Mouse (Mus musculus): ENCODE measurements at regions not wholly inside any gene's neighbourhood (a gene's known extent, or its start where the extent isn't known, plus 50 kb on each side); places are given as distances from the start of the nearest gene placed in this dataset.
"Not testable (repeated sequence)": the region's sequence is repeated elsewhere in the genome, so short reads cannot be mapped to it uniquely, and the experiment has no call there.

GRCm38 (mm10) chrX:166809165-166809564, 223.6 kb upstream of the Egfl6 start:
- peak; percentile 19 to 28 for DNase-seq (ENCODE audit: low spot score in 2 of 2)

DNA sequence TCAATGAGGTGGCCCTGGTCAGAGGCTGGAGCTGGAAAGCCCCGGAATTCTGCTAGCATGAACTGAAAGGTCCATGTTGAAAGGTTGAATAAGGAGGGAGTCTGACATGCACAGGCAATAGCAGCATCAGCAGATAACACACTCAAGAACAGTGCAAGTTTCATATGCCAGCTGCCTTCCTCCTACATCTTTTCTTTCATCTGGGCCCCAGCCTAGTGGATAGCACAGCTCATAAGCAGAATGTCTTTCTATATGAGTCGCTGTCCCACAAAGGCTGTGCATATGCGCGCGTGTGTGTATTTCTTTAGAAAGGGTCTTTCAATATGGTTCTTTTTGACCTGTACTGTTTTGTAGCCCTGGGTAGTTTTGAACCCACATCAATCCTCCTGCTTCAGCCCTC, 222.7 kb upstream of the Egfl6 start:
- DNase-seq (ENCODE audit: low spot score in 2 of 2): no peak

DNA sequence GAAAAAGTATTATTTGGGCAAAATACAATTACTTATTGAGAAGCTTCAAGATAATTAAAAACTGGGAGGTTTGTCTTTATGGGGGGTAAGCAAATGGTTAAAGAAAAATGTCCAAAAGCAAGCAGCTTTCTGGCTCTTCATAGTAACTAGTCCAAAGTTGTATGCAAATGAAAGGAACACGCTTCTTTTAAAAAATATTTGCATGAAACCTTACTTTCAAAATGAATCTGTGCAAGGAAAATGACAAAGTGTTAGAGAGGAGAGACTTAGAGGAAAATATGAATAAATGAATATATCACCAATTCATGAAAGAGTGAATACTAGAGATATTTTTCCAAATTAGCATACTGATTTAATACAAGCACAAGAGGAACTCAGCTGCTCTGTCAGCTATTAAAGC, 220.4 kb upstream of the Egfl6 start:
- no peak for DNase-seq (ENCODE audit: low spot score in 2 of 2)

DNA sequence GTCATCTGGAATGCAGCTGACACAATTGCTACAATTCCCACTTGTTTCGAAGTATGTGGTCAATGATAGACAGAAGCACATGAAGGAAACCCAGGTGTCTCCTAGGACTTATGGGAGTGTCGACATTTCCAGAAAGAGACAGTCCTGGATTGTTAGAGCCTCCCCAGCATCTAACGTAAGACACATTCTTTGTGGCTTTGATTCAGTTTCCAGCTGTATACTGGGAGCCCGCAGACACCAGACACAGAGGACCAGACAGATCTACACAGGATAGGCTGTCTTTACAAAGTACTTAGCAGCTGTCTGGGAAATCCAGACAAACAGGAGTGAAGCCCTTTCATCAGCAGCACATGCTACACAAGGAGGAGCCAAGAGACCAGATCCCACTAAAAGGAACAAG, 220.0 kb upstream of the Egfl6 start:
- no peak for DNase-seq (ENCODE audit: low spot score in 2 of 2)

GRCm38 (mm10) chrX:166803246-166803645, 217.7 kb upstream of the Egfl6 start:
- DNase-seq (ENCODE audit: low spot score in 2 of 2): peak; percentile 13 to 20

DNA sequence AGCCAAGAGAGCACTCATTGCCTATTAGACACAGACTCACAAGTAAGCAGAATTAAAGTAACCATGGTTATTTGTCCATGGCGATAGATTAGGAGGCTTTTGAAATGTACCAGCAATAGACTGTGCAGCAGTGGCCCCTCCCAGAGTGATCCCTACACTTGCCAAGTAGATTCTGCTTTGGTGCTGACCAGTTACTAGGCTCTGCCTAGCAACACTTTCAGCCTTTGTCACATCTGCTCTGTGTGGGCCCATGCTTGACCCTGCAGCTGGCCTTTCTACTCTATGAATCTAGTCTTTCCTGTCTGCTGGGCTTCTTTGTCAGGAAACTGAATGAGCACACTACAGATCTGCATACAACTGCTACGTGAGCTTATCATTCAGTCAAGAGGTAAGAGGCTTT, 215.5 kb upstream of the Egfl6 start:
- DNase-seq (ENCODE audit: low spot score in 2 of 2): no peak

- DNase-seq (ENCODE audit: low spot score in 2 of 2): no peak
These were observed 210.1 kb upstream of the Egfl6 start for GRCm38 (mm10) chrX:166795651-166796050.

GRCm38 (mm10) chrX:166789031-166789430, 203.5 kb upstream of the Egfl6 start:
- DNase-seq (ENCODE audit: low spot score in 2 of 2): peak; percentile 24 to 29

DNA sequence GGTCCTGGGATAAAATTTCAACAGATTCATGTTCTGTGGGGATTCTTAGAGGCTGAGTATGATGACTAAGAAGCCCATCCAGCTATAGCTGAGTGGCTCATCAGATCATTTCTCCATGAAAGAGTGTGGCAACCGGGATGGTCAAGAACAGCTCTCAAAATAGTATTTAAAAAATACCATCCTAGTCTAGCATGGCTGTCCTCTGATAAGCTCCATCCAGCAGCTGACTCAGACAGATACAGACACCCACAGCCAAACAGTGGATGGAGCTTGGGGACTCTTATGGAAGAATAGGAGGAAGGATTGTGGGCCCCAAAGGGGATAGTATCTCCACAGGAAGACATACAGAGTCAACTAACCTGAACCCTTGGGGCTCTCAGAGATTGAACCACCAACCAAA, 201.6 kb upstream of the Egfl6 start:
- DNase-seq (ENCODE audit: low spot score in 2 of 2): not testable (repeated sequence)

- DNase-seq (ENCODE audit: low spot score in 2 of 2): no peak
These were observed 200.1 kb upstream of the Egfl6 start for GRCm38 (mm10) chrX:166785615-166786014.

- no peak for DNase-seq (ENCODE audit: low spot score in 2 of 2)
These were observed 197.9 kb upstream of the Egfl6 start for GRCm38 (mm10) chrX:166783377-166783776.

DNA sequence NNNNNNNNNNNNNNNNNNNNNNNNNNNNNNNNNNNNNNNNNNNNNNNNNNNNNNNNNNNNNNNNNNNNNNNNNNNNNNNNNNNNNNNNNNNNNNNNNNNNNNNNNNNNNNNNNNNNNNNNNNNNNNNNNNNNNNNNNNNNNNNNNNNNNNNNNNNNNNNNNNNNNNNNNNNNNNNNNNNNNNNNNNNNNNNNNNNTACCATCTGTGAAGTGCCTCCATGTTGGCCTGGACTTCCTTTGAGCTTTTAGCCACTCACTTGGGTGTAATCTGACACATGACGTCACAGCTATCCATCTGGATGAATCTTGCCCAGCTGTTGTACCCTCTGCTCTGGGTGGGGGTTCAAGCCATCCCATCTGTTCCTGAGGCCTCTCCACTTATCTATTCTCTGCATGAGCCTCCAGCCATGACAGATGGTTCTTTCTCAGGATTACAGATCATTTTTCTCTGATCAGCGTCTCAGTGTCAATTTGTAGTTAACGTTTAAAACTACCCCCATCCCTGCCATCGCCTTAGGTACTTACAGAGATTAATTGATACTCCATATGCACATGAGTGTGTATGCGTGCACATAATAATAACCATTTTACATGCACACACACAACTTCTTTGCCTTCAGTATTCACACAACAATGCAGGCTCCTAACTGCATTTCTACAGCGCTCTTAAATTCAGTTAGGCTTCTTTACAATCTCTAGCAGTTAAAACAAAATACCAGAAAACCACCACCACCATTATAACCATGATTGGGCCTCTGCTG, 194.0 kb upstream of the Egfl6 start:
- DNase-seq (ENCODE audit: low spot score in 2 of 2): no peak

- no peak for DNase-seq (ENCODE audit: low spot score in 2 of 2)
These were observed 187.9 kb upstream of the Egfl6 start for GRCm38 (mm10) chrX:166773408-166773854.

GRCm38 (mm10) chrX:166766991-166767390, 181.5 kb upstream of the Egfl6 start:
- DNase-seq (ENCODE audit: low spot score in 2 of 2): peak; percentile 21 to 36

- no peak for DNase-seq (ENCODE audit: low spot score in 2 of 2)
These were observed 180.1 kb upstream of the Egfl6 start for GRCm38 (mm10) chrX:166765647-166766046.

- no peak for DNase-seq (ENCODE audit: low spot score in 2 of 2)
These were observed 176.6 kb upstream of the Egfl6 start for GRCm38 (mm10) chrX:166762098-166762497.

GRCm38 (mm10) chrX:166757152-166757551, 171.6 kb upstream of the Egfl6 start:
- no peak for DNase-seq (ENCODE audit: low spot score in 2 of 2)

- DNase-seq (ENCODE audit: low spot score in 2 of 2): no peak
These were observed 169.6 kb upstream of the Egfl6 start for GRCm38 (mm10) chrX:166754967-166755654.

GRCm38 (mm10) chrX:166749055-166749679, 163.6 kb upstream of the Egfl6 start:
- DNase-seq (ENCODE audit: low spot score in 2 of 2): no peak

DNA sequence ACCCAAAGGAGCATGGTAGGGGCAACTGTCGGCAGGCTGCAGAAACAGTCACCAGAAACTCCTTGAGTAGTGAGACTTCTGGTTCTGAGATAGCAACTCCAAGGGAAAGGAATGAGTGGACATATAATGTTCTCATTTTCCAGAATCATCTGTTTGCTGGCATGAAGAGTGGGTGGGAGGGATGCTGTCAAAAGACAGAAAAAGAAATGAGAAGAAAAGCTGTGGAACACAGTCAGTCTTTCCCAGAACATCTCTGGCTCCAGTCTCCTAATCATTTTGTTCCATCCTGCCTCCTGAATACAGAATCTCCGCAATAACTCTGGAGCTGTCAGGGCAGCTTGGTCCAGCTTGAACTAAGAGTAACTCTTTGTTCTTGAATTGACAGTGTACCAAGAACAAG, 145.8 kb upstream of the Egfl6 start:
- no peak for DNase-seq (ENCODE audit: low spot score in 2 of 2)

GRCm38 (mm10) chrX:166728622-166728928, 143.1 kb upstream of the Egfl6 start:
- DNase-seq (ENCODE audit: low spot score in 2 of 2): no peak

DNA sequence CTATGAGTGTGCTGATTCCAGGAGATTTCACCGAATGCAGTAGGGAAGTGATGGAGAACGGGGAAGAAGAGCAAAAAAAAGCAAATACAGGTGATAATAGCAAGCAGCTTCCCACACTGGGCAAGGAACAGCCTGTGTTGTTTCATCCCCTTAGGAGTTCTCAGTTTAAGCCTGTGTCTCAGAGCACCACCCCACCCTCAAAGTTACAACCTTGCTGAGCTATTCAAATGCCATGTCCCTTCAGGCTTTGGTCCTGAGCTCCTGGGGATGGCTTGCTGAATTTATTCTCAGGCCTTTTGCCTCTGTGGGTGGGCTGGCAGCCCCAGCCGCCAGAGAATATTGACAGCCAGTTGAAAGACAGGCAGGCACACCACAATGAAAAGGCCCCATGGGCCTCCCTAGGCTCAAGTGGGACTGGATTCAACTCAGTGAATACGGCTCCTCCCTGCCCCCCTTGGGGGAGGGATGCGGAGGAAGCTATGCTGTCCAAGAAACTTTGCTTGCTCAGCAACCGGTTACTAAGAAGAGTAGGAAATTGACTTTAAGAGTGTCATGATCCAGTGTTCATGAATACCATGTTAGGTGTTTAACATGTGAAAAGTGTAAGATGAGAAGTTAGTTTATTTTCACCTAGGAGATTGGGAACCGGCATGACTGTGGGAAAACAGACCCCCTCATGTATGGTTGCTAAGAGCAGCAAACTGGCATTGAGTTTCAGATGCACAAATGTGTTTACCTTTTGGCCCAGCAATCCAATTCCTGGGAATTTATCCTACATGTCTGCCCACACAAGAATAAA, 142.5 kb upstream of the Egfl6 start:
- DNase-seq (ENCODE audit: low spot score in 2 of 2): no peak

Measured in layer of hippocampus, adult 8-10 months (tissue).